Mouse (Mus musculus) thymus, adult 18-20 months (tissue): Measurements from ENCODE around the gene Tnfaip8l2.

Experiments used
- DNase-seq, 2 experiments: peaks; one replicate each; pipeline ENCODE4 v3.0.0; 2022; ENCODE audit warnings: mixed read lengths in 2 of 2

Tnfaip8l2 gene

DNA sequence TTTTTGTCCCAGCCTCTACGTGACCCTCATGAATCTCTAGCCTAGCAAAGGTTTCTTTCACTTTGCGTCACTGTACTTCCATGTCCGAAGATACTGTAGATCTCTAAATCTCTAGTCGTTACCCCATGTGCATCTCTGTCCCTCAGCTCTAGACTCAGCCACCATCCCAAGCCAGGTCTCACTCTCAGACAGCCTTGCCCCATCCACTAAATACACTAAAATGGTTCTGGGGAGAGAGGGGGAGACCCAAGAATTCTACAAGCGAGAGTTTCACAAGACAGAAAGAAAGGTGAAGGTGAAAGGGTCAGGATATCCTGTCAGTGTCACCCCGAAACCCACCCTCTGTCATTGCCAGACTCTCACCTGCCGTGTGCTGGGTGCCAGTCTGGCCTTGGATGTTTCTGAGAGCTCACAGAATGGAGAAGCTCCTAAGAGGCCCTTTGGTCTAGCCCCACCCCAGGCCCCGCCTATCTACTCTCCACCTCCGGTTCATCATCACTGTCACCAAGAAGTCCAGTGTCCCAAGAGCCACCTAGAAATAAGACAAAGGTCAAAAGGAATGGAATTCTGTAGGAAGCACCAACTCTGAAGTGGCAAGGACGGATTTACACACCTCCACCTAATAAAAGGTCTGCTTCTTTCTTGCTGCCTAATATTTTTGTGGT lies at the start of gene Tnfaip8l2:
Gene Tnfaip8l2 (minus strand): TSS at position 409 of the 665 bp plus-strand sequence.
- DNase-seq, result peak in 1 of 2 experiments; percentile 60

DNA sequence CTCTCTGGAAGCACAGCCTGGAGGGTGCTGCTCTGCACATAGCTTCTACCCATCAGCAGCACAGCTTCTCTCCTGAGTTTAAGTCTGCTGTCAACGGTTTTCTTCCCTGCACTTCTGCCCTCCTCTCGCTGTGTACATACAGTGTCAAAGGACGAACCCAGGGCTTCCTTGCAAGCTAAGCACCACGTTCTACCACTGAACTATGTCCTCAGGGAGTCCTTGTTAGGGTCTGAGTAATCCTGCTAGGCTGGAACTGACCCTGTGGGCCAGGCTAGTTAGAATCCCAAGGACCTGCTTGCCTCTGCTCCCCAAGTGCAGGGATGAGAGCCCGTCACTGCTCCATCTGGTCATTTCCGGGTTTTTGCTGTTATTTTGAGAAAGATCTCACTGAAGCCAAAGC lies 44.7 kb upstream of the Tnfaip8l2 start:
- no peak for DNase-seq

- no peak for DNase-seq
Measured at GRCm38 (mm10) chr3:95186100-95186499, 43.9 kb upstream of the Tnfaip8l2 start.

DNA sequence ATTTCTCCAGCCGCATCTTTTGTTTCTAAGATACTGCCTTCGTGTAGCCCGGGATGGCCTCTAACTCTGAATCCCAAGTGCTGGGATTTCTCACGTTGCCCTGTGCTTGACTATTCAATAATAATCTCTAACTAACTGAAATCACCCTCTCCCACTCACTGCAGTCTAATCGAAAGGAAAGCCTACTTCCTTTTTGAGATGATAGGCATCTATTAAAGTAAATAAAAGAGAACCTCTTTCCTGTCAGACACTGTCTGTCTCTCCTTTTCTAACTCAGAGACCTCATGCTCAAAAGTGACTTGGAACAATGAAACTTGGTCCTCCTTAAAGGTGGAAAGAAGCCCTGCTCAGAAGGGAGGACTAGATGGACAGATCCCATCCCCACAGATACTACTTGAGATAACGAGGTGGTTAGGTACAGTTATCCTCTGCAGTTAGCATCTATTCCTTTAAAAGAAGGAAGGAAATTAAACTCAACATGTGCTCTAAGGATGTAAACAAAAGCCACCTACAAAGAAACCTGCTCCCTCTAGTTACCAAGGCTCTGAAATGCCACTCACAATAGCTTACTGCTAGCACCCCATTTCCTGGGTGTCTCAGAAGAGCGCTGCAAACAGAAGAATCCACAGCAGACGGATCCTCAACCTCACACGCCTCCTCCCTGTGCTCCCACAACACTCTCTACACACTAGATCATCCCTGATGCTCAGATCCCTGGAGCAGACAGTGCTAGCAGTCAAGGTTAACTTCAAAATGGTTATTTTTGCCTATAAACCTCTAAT lies 42.8 kb upstream of the Tnfaip8l2 start:
- DNase-seq, result no peak

DNA sequence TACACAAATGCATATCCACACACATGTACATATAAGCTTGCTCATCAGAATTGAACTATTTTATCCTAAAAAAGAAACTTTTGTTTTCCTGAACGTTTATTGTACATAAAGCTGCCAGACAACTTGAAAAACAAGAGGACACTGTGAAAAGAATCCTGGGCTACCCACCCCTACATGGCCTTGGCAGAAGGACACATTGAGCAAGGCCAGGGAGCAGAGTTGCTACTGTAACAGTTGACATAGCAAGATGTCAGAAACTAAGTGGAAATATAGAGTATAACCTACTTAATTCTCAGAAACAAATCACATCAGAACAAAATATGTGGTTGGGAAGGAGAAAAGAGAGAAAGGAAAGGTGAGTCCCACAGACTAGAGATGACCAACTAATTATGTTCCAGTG lies 39.7 kb upstream of the Tnfaip8l2 start:
- no peak for DNase-seq

- DNase-seq, result no peak
Measured at GRCm38 (mm10) chr3:95179890-95180289, 37.7 kb upstream of the Tnfaip8l2 start.

GRCm38 (mm10) chr3:95178948-95179347 lies 36.8 kb upstream of the Tnfaip8l2 start:
- no peak for DNase-seq

- no peak for DNase-seq
Measured at GRCm38 (mm10) chr3:95177583-95177982, 35.4 kb upstream of the Tnfaip8l2 start.

DNA sequence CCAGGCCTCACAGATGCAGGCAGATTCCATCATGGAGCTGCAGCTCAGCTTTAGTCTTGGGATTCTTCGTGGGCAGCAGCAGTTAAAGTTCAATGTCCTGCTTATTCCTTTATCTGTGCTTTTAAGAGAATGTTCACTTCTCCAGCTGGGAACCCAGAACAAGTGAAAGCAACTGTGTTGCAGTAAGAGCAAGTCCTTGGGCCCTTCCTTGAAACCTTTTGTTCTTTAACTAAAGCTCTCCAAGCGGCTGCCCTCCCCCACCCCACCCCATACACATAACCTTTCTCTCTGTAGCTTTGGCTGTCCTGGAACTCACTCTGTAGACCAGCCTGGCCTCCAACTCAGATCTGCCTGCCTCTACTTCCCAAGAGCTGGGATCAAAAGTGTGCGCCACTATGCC lies 34.3 kb upstream of the Tnfaip8l2 start:
- no peak for DNase-seq

DNA sequence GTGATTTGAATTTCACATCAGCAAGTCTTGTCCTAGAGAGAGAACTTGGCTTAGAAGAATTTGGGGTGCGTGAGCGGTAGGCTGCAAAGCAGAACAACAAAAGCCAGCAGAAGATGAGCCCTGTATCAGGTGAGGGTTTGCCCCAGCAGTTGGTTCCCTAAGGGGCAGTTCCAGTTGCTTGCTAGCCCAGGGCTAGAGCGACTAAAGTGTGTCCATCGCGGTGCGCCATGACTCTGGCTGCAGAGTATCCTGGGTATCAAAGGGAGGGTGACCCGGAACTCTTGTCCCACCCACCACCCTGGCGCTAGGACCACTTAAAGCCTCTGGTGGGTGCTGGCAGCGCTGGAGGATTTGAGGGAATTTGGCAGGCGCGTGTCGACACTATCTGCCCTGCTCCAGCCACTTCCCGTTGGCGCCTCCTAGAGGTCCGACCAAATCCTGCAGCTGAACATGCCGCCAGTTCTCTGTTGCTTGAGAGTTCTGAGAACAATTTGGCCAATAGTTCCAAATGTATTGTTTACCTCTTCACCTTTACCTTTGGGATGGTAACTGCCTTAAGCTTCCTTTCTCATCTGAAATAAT lies 31.9 kb upstream of the Tnfaip8l2 start:
- DNase-seq, result peak; percentile 62 to 67

DNA sequence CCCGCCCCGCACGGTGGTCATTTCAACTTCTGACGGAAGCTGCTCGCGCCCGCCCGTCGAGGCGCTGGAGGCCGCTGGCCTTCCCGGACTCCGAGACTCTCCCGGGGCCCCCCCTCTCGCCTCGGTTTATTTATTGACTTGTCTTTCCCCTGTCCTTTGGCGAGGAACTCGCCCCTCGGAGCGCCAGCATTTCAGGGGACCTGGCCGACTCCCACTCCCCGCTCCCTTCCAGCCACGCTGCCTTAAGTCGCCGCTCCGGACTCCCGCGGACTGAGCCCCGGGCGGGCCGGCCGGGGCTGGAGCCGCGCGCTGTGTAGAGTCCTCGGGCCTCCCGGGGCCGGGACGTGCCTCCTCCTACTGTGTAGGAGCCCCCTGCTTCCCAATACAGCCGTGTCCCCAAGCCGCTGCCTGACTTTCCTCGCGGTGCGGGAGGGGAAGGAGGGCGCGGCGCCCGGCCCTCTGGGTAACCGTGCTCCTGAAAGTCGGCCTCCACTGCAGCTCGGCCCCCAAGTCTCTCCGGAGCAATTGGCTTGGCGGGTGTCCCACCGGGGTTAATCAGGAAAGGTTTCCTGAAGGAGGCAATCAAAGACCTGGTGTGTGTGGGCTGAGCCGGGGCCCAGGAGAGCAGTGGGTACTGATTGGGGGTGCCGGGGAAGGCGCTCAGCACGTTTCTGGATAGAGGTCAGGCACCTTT lies 31.2 kb upstream of the Tnfaip8l2 start:
- no peak for DNase-seq

- no peak for DNase-seq
Measured at GRCm38 (mm10) chr3:95172526-95173255, 30.5 kb upstream of the Tnfaip8l2 start.

DNA sequence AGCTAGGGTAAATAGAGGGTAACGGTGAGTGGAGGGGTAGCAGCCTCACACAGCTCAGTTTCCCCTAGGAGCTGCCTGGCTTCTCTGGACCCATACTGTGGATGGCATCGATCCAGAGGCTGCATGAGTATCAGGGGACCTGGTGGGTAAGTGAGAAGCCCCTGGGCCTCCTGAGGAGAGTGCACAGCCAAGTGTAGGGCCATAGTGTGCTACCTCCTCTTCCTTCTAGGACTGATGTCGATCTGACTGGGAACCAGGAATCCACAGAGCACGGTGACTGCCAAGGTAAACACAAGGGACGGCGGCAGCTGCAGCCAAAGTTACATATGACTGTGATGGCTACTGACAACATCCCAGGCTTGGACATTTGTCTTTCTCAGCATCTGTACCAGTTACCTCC lies 28.9 kb upstream of the Tnfaip8l2 start:
- DNase-seq, result no peak

- no peak for DNase-seq
Measured at GRCm38 (mm10) chr3:95169996-95170395, 27.8 kb upstream of the Tnfaip8l2 start.

- DNase-seq, result no peak
Measured at GRCm38 (mm10) chr3:95164840-95165239, 22.7 kb upstream of the Tnfaip8l2 start.

GRCm38 (mm10) chr3:95164256-95164550 lies 22.0 kb upstream of the Tnfaip8l2 start:
- DNase-seq, result no peak

GRCm38 (mm10) chr3:95163419-95164255 lies 21.5 kb upstream of the Tnfaip8l2 start:
- DNase-seq, result no peak

- DNase-seq, result no peak
Measured at GRCm38 (mm10) chr3:95162345-95162628, 20.1 kb upstream of the Tnfaip8l2 start.

DNA sequence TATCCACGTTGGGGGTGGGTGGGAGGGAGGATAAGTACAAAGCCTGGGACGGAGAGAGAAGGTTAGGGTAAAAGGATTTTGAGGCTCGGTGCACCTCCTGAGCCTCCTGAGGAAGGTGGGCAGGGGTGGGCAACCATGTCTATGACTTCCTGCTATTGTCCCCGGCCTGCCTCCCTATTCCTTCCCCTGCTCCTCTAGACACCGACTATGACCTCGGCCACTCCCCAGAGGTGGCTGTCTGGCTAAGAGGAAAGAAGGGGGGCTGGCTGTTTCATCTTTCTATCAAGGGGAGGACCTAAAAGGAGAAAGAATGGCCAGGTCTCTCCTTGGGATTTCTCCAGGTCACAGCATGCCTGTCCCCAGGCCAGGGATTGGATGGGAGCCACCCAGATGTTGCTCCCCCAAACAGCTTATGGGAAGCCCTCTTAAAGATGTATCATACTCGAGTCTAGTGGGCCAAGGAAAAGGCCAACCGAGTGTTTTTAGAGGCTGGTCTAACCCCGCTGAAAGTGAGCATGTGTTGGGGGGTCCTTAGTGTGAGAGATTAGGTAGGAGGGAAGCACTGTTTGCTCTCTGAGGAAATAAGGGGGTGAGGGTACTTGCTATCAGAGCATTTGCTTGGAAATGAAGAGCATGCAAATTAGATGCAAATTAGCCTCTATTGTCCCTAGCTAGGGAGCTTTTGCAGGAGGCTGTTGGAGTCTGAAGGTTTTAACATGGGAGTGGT lies 19.6 kb upstream of the Tnfaip8l2 start:
- no peak for DNase-seq

DNA sequence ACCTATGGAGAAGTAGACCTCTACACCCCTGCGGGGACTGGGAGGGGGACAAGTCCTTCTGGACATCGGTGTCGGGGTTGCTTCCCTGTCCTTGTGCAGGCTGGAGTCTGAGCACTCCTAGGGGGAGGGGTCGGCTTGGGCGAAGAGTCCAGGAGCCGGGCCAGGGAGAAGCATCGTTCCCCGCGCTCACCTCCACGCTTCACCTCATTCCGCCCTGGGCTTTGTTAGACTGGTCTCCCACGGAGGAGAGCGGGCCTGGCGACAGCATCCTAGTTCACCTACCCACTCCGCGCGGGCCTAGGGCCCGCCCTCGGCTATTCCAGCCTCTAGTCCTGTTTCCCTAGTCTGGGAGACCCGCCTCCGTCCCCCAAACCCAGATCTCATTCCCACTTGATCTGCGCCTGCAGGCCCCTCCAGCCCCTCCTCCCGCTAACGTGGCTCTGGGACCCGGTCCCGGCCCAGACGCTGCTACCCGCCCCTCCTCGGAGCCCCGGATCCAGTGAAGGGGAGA lies 18.9 kb upstream of the Tnfaip8l2 start:
- DNase-seq, result peak; percentile 12 to 20
